23 mouse cellular contexts compared by ENCODE assay signal in the genomic region with DNA sequence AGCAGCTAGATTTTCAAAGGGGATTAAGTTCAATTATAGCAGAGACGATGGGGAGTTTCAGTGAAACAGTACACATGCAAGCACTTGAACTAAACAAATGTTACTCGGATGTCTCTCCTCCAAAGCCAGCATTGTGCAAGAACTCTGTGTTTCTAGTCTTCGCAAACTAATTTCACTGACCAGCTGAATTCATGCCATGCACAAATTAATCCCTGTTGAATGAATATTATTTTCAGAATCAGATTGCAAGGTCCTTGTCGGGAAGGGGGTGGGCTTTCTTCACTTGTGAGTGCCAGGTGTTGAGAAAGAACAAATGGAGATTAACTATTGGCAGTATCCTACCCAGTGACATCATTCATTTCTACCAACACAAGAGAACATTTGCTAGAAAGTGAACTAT.
DNase-seq lines count a peak whose midpoint lies in the region; ATAC-seq and TF ChIP-seq lines count a peak whose summit lies in the region.
"Had no signal": no experiment of that assay in that cellular context is flagged by ENCODE, and none has a peak within 500 bp of the region (broad histone marks: within the 10 kb centered on the region; RNA-seq: fewer than 3 reads in every experiment).

No protein-coding gene starts in this region.

- no peaks in the 10 kb centered on the region for H3K36me3 ChIP-seq in forebrain, postnatal 0 days (ENCODE audit: insufficient read depth)
- no peaks in the 10 kb centered on the region for H3K36me3 ChIP-seq in forebrain, embryonic 13.5 days (ENCODE audit: poor library complexity, severe bottlenecking)
- no peaks in the 10 kb centered on the region for H3K36me3 ChIP-seq in lung, embryonic 14.5 days (ENCODE audit: insufficient read depth)
- H3K36me3 ChIP-seq in lung, postnatal 0 days (ENCODE audit: insufficient read depth, low read length) = no peaks in the 10 kb centered on the region
- H3K36me3 ChIP-seq: embryonic facial prominence, embryonic 12.5 days; liver, embryonic 15.5 days; neural tube, embryonic 15.5 days had no signal

- WGBS in forebrain, postnatal 0 days = 21% methylated on average over 4 of the region's 4 CpGs
- WGBS in forebrain, embryonic 13.5 days = 34% methylated on average over 4 of the region's 4 CpGs
- 56% methylated on average over 4 of the region's 4 CpGs for WGBS in lung, embryonic 14.5 days
- WGBS in lung, postnatal 0 days = 37% methylated on average over 4 of the region's 4 CpGs

- no peak overlapping the region for H3K9ac ChIP-seq in forebrain, postnatal 0 days
- no peak overlapping the region for H3K9ac ChIP-seq in forebrain, embryonic 13.5 days
- H3K9ac ChIP-seq in lung, embryonic 14.5 days = no peak overlapping the region
- H3K9ac ChIP-seq in lung, postnatal 0 days (replicated peaks; ENCODE audit: low read depth) = no peak overlapping the region
- H3K9ac ChIP-seq: embryonic facial prominence, embryonic 12.5 days; hindbrain, embryonic 14.5 days; liver, embryonic 15.5 days; neural tube, embryonic 15.5 days had no signal

- no peaks in the 10 kb centered on the region; the same call in 1 of the 2 replicates for H3K4me1 ChIP-seq in forebrain, postnatal 0 days (ENCODE audit: insufficient read depth)
- H3K4me1 ChIP-seq in forebrain, embryonic 13.5 days = no peaks in the 10 kb centered on the region
- no peaks in the 10 kb centered on the region for H3K4me1 ChIP-seq in lung, embryonic 14.5 days (ENCODE audit: insufficient read depth)
- H3K4me1 ChIP-seq in lung, postnatal 0 days (ENCODE audit: insufficient read depth, low read depth, low read length) = 0 out of 2 replicates have a peak, but pooled peaks cover 6% of the 10 kb centered on the region
- H3K4me1 ChIP-seq: liver, embryonic 15.5 days; neural tube, embryonic 15.5 days had no signal

- peak; percentile 36; the same call in 1 of the 2 replicates for TF ChIP-seq EP300 in lung, postnatal 0 days (IDR thresholded peaks at IDR 0.05)

- no peak for TF ChIP-seq CTCF in forebrain, postnatal 0 days (IDR thresholded peaks at IDR 0.05; ENCODE audit: low read depth)
- no peak for TF ChIP-seq CTCF in lung, embryonic 14.5 days (IDR thresholded peaks at IDR 0.05; ENCODE audit: low read depth)
- no peak for TF ChIP-seq CTCF in lung, postnatal 0 days (IDR thresholded peaks at IDR 0.05)

- no peak overlapping the region for H3K4me2 ChIP-seq in forebrain, postnatal 0 days (ENCODE audit: low read depth)
- no peak overlapping the region for H3K4me2 ChIP-seq in forebrain, embryonic 13.5 days
- H3K4me2 ChIP-seq in lung, embryonic 14.5 days = no peak overlapping the region
- no peak overlapping the region for H3K4me2 ChIP-seq in lung, postnatal 0 days (replicated peaks; ENCODE audit: low read depth, low read length)
- H3K4me2 ChIP-seq: embryonic facial prominence, embryonic 12.5 days; hindbrain, embryonic 14.5 days; liver, embryonic 15.5 days; midbrain, embryonic 11.5 days; neural tube, embryonic 15.5 days had no signal

- H3K4me3 ChIP-seq in forebrain, postnatal 0 days (ENCODE audit: low read depth, low read length) = no peak overlapping the region
- H3K4me3 ChIP-seq in forebrain, embryonic 13.5 days = no peak overlapping the region
- H3K4me3 ChIP-seq in lung, embryonic 14.5 days (ENCODE audit: low read depth, low read length) = no peak overlapping the region
- no peak overlapping the region for H3K4me3 ChIP-seq in lung, postnatal 0 days (ENCODE audit: low read depth, low read length)
- H3K4me3 ChIP-seq: embryonic facial prominence, embryonic 12.5 days; gastrocnemius, adult 2 months; liver, embryonic 15.5 days; neural tube, embryonic 15.5 days had no signal

- no peaks in the 10 kb centered on the region for H3K9me3 ChIP-seq in forebrain, postnatal 0 days (ENCODE audit: low read length)
- H3K9me3 ChIP-seq in forebrain, embryonic 13.5 days (replicated peaks) = no peaks in the 10 kb centered on the region
- H3K9me3 ChIP-seq in lung, embryonic 14.5 days (ENCODE audit: low read depth, low read length) = no peaks in the 10 kb centered on the region
- H3K9me3 ChIP-seq in lung, postnatal 0 days (ENCODE audit: low read length) = no peaks in the 10 kb centered on the region
- H3K9me3 ChIP-seq: embryonic facial prominence, embryonic 12.5 days; liver, embryonic 15.5 days; neural tube, embryonic 15.5 days had no signal

- no peak for ATAC-seq in forebrain, postnatal 0 days
- no peak for ATAC-seq in forebrain, embryonic 13.5 days
- no peak for ATAC-seq in lung, embryonic 14.5 days (ENCODE audit: insufficient read depth)
- ATAC-seq in lung, postnatal 0 days = peak; percentile 47
- ATAC-seq: CD4-positive, CD25-positive, alpha-beta regulatory T cell, adult 4 months; inflammation-experienced regulatory T-cells, adult 6 months had no signal

- DNase-seq in forebrain, postnatal 0 days = no peak
- no peak for DNase-seq in lung, embryonic 14.5 days
- no peak for DNase-seq in lung, postnatal 4 days
- DNase-seq in lung, postnatal 0 days (ENCODE audit: low spot score) = peak; percentile 57
- no peak for DNase-seq in ovary, postnatal 10 days (ENCODE audit: low spot score)
- no peak for DNase-seq in adrenal gland, postnatal 25 days
- DNase-seq: adrenal gland, postnatal 36 days; cerebellum, adult 11 months; cerebellum, postnatal 10 days; gastrocnemius, adult 2 months; heart, postnatal 4 days; kidney, adult 2 months; layer of hippocampus, adult 9-11 months; liver had no signal

- H3K27me3 ChIP-seq in forebrain, postnatal 0 days (ENCODE audit: insufficient read depth, low read length) = no peaks in the 10 kb centered on the region
- no peaks in the 10 kb centered on the region for H3K27me3 ChIP-seq in forebrain, embryonic 13.5 days
- no peaks in the 10 kb centered on the region for H3K27me3 ChIP-seq in lung, embryonic 14.5 days (ENCODE audit: insufficient read depth, low read length)
- no peaks in the 10 kb centered on the region for H3K27me3 ChIP-seq in lung, postnatal 0 days (replicated peaks; ENCODE audit: insufficient read depth, low read length)
- H3K27me3 ChIP-seq: embryonic facial prominence, embryonic 12.5 days; liver, embryonic 15.5 days; neural tube, embryonic 15.5 days had no signal

- H3K27ac ChIP-seq in forebrain, postnatal 0 days (ENCODE audit: low read depth, low read length) = peak overlapping the region; percentile 42; the same call in 1 of the 2 replicates
- no peak overlapping the region for H3K27ac ChIP-seq in forebrain, embryonic 13.5 days
- peak overlapping the region; percentile 20; the same call in 1 of the 2 replicates for H3K27ac ChIP-seq in lung, embryonic 14.5 days (ENCODE audit: low read depth)
- no peak overlapping the region for H3K27ac ChIP-seq in lung, postnatal 0 days (ENCODE audit: low read length)
- H3K27ac ChIP-seq: embryonic facial prominence, embryonic 12.5 days; gastrocnemius, adult 2 months; hindbrain, embryonic 14.5 days; kidney, postnatal 0 days; liver, embryonic 15.5 days; neural tube, embryonic 15.5 days had no signal

Comparison
In these comparisons a context has a peak if more than half of its experiments do, and no peak if none do; other contexts are left out.
1. H3K27ac ChIP-seq: peak in forebrain, postnatal 0 days (single experiment) and lung, embryonic 14.5 days (single experiment); none in forebrain, embryonic 13.5 days (single experiment) and lung, postnatal 0 days (single experiment).